Mouse (Mus musculus) cortical plate, adult 2 months (tissue): ENCODE results near the gene Tbc1d1. TPM values are rescaled to one million over a fixed set of nuclear protein-coding genes. Genes with fewer than 3 reads are reported as not detected.

ENCODE experiments used
- H3K27ac ChIP-seq: fragments of 200-500 bp; 2 replicates; pipeline ENCODE4 v1.5.1; 2012; ENCODE audit warnings: low read length, control low read depth, inconsistent platforms; ENCODE audit not compliant: insufficient read depth
- H3K4me1 ChIP-seq: fragments of 200-500 bp; 2 replicates; pipeline ENCODE4 v1.6.1; 2011; ENCODE audit warnings: low read length; ENCODE audit not compliant: control insufficient read depth, insufficient read depth
- H3K4me3 ChIP-seq: fragments of 200-500 bp; 2 replicates; pipeline ENCODE4 v1.5.1; 2011; ENCODE audit warnings: mild to moderate bottlenecking, low read length, control low read depth; ENCODE audit not compliant: insufficient read depth
- CTCF ChIP-seq: fragments of 200-500 bp; IDR thresholded peaks from 2 replicates; pipeline ENCODE4 v1.5.1; 2011; ENCODE audit warnings: mild to moderate bottlenecking, control low read depth, low read length; ENCODE audit not compliant: insufficient read depth; ENCODE audit errors: extremely low read depth
- POLR2A ChIP-seq: fragments of 200-500 bp; IDR thresholded peaks from 2 replicates; pipeline ENCODE4 v1.6.1; 2011; ENCODE audit warnings: mild to moderate bottlenecking, low read length, control low read depth; ENCODE audit not compliant: insufficient read depth; ENCODE audit errors: extremely low read depth
- polyA plus RNA-seq: library from polyadenylated mRNA; depleted of rRNA; stranded (reverse); fragments of >200 nt; gene quantifications from 2 replicates; pipeline ENCODE4 v1.2.3, GENCODE M21; 2012; rRNA removed

Gene Tbc1d1
- polyA plus RNA-seq, 1 experiment, result 13.8 TPM

DNA sequence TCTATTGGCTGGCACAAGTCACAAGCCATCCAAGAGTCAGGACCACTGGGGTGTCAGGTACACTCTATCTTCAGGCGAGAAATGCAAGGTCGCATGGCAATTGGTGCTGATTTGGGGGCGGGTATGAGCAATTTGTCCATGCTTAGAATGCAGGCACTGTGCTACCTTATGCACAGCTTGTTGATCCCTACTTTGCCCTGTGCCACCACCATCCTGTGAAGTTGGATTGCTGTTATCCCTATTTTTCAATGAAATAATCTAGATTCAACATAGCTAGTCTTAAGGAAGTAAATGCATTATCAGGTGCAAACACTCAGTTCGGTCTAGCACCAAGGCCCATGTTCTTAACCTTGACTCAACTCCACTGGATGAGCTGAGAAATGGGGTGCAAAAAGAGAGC lies 244.6 kb downstream of the Tbc1d1 start:
- H3K4me3 ChIP-seq, result no peak overlapping the region
- no peaks in the 10 kb centered on the region for H3K4me1 ChIP-seq
- TF ChIP-seq POLR2A (no peak), CTCF (no peak)
- H3K27ac ChIP-seq, result no peak overlapping the region

Other genes starting within 250 kb of the Tbc1d1 start
- 14.5 and 14.9 TPM in 2 replicates for gene Rell1, start 187.4 kb upstream of the Tbc1d1 start, polyA plus RNA-seq
- gene Pgm2, start 63.4 kb upstream of the Tbc1d1 start, polyA plus RNA-seq, result 10.7 and 11.4 TPM in 2 replicates